27 mouse cellular contexts compared by ENCODE assay signal in the genomic region with DNA sequence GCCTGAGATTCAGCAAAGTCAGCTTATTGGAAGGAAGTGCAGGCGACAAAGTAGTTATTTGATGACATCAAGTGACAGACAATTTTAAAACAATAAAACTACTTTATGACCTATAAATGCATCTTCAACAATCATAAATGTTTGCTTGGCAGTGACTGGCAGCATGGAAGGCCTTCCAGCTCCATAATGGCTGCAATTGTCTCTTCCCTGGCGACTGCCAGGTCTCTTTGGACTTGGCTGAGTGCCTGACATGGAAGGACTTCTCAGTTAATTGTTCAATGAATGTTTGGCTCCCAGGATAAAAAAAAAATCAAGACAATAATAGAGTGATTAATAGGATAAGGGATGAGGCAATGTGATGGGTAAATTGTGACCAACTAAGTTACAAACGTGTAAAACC.
DNase-seq lines count a peak whose midpoint lies in the region; ATAC-seq lines count a peak whose summit lies in the region.
"Had no signal": no experiment of that assay in that cellular context is flagged by ENCODE, and none has a peak within 500 bp of the region (broad histone marks: within the 10 kb centered on the region; RNA-seq: fewer than 3 reads in every experiment).

No protein-coding gene starts in this region.

- ATAC-seq in forebrain, embryonic 13.5 days: peak; percentile 36; the same call in 1 of the 2 replicates
- ATAC-seq in forebrain, embryonic 16.5 days: no peak
- ATAC-seq in heart, embryonic 12.5 days (ENCODE audit: insufficient number of reproducible peaks, low FRiP score): no peak

- H3K9ac ChIP-seq in forebrain, embryonic 13.5 days: no peak overlapping the region
- H3K9ac ChIP-seq in forebrain, embryonic 16.5 days (replicated peaks; ENCODE audit: low read depth, low read length): no peak overlapping the region
- no peak overlapping the region for H3K9ac ChIP-seq in heart, embryonic 12.5 days
- H3K9ac ChIP-seq: hindbrain, embryonic 15.5 days; kidney, embryonic 15.5 days; limb, embryonic 12.5 days; liver, embryonic 15.5 days; lung, embryonic 15.5 days; neural tube, embryonic 13.5 days had no signal

- H3K9me3 ChIP-seq in forebrain, embryonic 13.5 days (replicated peaks): no peaks in the 10 kb centered on the region
- H3K9me3 ChIP-seq in forebrain, embryonic 16.5 days (ENCODE audit: control insufficient read depth, low read length): no peaks in the 10 kb centered on the region
- H3K9me3 ChIP-seq in heart, embryonic 12.5 days (replicated peaks): no peaks in the 10 kb centered on the region; the same call in 1 of the 2 replicates
- H3K9me3 ChIP-seq: heart, embryonic 10.5 days; hindbrain, embryonic 15.5 days; kidney, embryonic 15.5 days; limb, embryonic 12.5 days; liver, embryonic 15.5 days; lung, embryonic 15.5 days; neural tube, embryonic 13.5 days had no signal

- no peaks in the 10 kb centered on the region for H3K27me3 ChIP-seq in forebrain, embryonic 13.5 days
- H3K27me3 ChIP-seq in forebrain, embryonic 16.5 days (replicated peaks; ENCODE audit: control insufficient read depth, insufficient read depth, low read length): no peaks in the 10 kb centered on the region
- H3K27me3 ChIP-seq in heart, embryonic 12.5 days (replicated peaks): no peaks in the 10 kb centered on the region
- H3K27me3 ChIP-seq: hindbrain, embryonic 15.5 days; kidney, embryonic 15.5 days; limb, embryonic 12.5 days; liver, embryonic 15.5 days; lung, embryonic 15.5 days; neural tube, embryonic 13.5 days had no signal

- no peak overlapping the region for H3K4me3 ChIP-seq in forebrain, embryonic 13.5 days
- H3K4me3 ChIP-seq in forebrain, embryonic 16.5 days (replicated peaks; ENCODE audit: low read length): no peak overlapping the region
- H3K4me3 ChIP-seq in heart, embryonic 12.5 days: no peak overlapping the region
- H3K4me3 ChIP-seq: heart, embryonic 10.5 days; hindbrain, embryonic 15.5 days; kidney, embryonic 15.5 days; layer of hippocampus, adult 2 months; limb, embryonic 12.5 days; liver, embryonic 15.5 days; lung, embryonic 15.5 days; neural tube, embryonic 13.5 days had no signal

- H3K27ac ChIP-seq in forebrain, embryonic 13.5 days: no peak overlapping the region
- no peak overlapping the region for H3K27ac ChIP-seq in forebrain, embryonic 16.5 days (ENCODE audit: low read length)
- no peak overlapping the region for H3K27ac ChIP-seq in heart, embryonic 12.5 days (ENCODE audit: poor library complexity, severe bottlenecking)
- H3K27ac ChIP-seq: heart, embryonic 10.5 days; hindbrain, embryonic 15.5 days; kidney, embryonic 15.5 days; limb, embryonic 12.5 days; liver, embryonic 15.5 days; lung, embryonic 15.5 days; neural tube, embryonic 13.5 days; stomach, postnatal 0 days had no signal

- H3K4me2 ChIP-seq in forebrain, embryonic 13.5 days: no peak overlapping the region
- no peak overlapping the region for H3K4me2 ChIP-seq in forebrain, embryonic 16.5 days (ENCODE audit: low read length)
- no peak overlapping the region for H3K4me2 ChIP-seq in heart, embryonic 12.5 days
- H3K4me2 ChIP-seq: hindbrain, embryonic 15.5 days; kidney, embryonic 15.5 days; limb, embryonic 12.5 days; liver, embryonic 15.5 days; lung, embryonic 15.5 days; midbrain, embryonic 11.5 days; neural tube, embryonic 13.5 days had no signal

- WGBS in forebrain, embryonic 13.5 days: 48% methylated on average over 3 of the region's 3 CpGs
- 20% methylated on average over 3 of the region's 3 CpGs for WGBS in forebrain, embryonic 16.5 days
- 76% methylated on average over 3 of the region's 3 CpGs for WGBS in heart, embryonic 12.5 days

- DNase-seq in layer of hippocampus, adult 9-11 months: peak; percentile 3
- DNase-seq in layer of hippocampus, adult 18-20 months (ENCODE audit: low spot score in 2 of 2): no peak
- peak; percentile 86 for DNase-seq in retina, postnatal 1 day
- DNase-seq in retina, embryonic 14.5 days (ENCODE audit: low spot score): no peak
- peak; percentile 11 for DNase-seq in retina, postnatal 7 days (ENCODE audit: low read depth, low spot score)
- DNase-seq: adrenal gland, postnatal 25 days; cerebellum, adult 11 months; gastrocnemius, postnatal 14 days; heart, postnatal 36 days; kidney, adult 18-20 months; kidney, postnatal 25 days; right cerebral cortex, postnatal 4 days; thymus, adult 18-20 months; thymus, postnatal 25 days had no signal

- no peaks in the 10 kb centered on the region for H3K36me3 ChIP-seq in forebrain, embryonic 13.5 days (ENCODE audit: poor library complexity, severe bottlenecking)
- H3K36me3 ChIP-seq in forebrain, embryonic 16.5 days (ENCODE audit: control insufficient read depth, insufficient read depth): no peaks in the 10 kb centered on the region
- H3K36me3 ChIP-seq in heart, embryonic 12.5 days: no peaks in the 10 kb centered on the region
- H3K36me3 ChIP-seq: heart, embryonic 10.5 days; hindbrain, embryonic 15.5 days; kidney, embryonic 15.5 days; limb, embryonic 12.5 days; liver, embryonic 15.5 days; lung, embryonic 15.5 days; neural tube, embryonic 13.5 days had no signal

- peaks cover 20% of the 10 kb centered on the region for H3K4me1 ChIP-seq in forebrain, embryonic 13.5 days
- no peaks in the 10 kb centered on the region; the same call in 1 of the 2 replicates for H3K4me1 ChIP-seq in forebrain, embryonic 16.5 days (replicated peaks; ENCODE audit: control insufficient read depth, insufficient read depth, low read length)
- H3K4me1 ChIP-seq in heart, embryonic 12.5 days (replicated peaks): no peaks in the 10 kb centered on the region
- H3K4me1 ChIP-seq: heart, embryonic 10.5 days; kidney, embryonic 15.5 days; limb, embryonic 12.5 days; liver, embryonic 15.5 days; lung, embryonic 15.5 days had no signal

Comparison
In these comparisons a context has a peak if more than half of its experiments do, and no peak if none do; other contexts are left out.
1. DNase-seq: peak in layer of hippocampus, adult 9-11 months (single experiment), retina, postnatal 1 day (single experiment) and retina, postnatal 7 days (single experiment); none in layer of hippocampus, adult 18-20 months (0 of 2) and retina, embryonic 14.5 days (single experiment).